Mouse (Mus musculus): ENCODE data around the gene Fut4. TPM values are rescaled to one million over a fixed set of nuclear protein-coding genes. Genes with fewer than 3 reads are reported as not detected.

The Fut4 gene
- polyA plus RNA-seq, 1 experiment from 2014 or later, result 2.9 TPM

DNA sequence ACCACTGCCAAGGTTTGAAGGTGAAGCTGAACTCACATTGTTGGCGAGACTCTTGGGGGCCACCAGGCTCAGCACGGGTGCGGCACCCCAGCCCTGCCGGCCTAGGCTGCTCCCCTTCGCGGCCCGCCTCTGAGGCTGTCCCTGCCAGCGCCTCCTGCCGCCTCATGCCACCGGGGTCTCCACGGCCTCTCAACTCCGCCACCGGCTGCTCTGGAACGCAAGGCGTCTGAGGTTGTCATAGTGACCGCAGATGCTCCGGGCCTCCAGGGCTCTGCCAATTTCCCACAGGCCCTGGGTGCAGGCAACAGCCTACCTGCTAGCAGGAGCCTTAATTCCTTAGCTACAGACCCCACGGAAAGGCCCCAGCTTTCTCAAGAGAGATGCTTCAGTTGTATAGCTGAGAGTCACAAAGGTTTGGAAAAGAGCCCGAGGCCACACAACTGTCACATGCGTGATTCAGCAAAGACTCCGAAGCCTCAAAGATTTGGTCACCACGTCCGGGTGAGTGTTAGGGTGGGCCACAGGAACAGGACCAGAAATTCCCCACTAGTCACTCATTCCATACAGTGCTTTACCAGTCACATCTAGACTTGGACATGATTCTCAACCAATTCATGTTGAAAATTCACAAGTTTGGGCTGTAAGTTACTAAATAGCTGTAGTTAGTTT, 18.7 kb upstream of the Fut4 start, which contains the start of gene 1700012B09Rik:
Gene 1700012B09Rik (minus strand): TSS at position 228 of the 669 bp plus-strand sequence.
- no peak for ATAC-seq (replicated peaks; ENCODE audit: low FRiP score, low read depth)
- WGBS, result 18% methylated on average over 23 of the region's 23 CpGs

DNA sequence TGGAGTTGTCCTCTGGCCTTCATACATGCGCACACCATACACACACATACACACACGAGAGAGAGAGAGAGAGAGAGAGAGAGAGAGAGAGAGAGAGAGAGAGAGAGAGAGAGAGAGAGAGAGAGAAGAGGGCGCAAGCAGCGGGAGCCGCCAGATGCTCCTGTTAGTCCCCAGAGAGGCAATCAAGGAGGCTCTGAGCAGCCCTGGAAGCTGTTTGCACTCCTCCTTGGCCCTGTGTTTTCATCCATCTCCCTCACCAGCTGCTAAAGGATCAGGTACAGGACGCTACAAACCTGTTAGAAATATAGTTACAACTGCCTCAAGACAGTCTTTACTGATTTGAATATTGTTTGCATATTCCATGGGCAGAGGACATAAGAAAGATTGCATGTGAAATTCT, 17.6 kb upstream of the Fut4 start:
- H3K9me3 ChIP-seq (replicated peaks; ENCODE audit: low read length), result no peaks in the 10 kb centered on the region
- no peak overlapping the region for H3K4me3 ChIP-seq (replicated peaks; ENCODE audit: low read depth, low read length)
- no peak overlapping the region for H3K4me2 ChIP-seq (ENCODE audit: low read length)
- no peak for ATAC-seq (replicated peaks; ENCODE audit: low FRiP score, low read depth)
- H3K4me1 ChIP-seq (replicated peaks; ENCODE audit: insufficient read depth, low read length), result peaks cover 5% of the 10 kb centered on the region; the same call in 1 of the 2 replicates
- H3K9ac ChIP-seq (ENCODE audit: low read depth, low read length), result no peak overlapping the region
- no peaks in the 10 kb centered on the region for H3K36me3 ChIP-seq (ENCODE audit: insufficient read depth, low read length)
- H3K27ac ChIP-seq, result no peak overlapping the region
- no peak for DNase-seq (ENCODE audit: low spot score)
- no peak for TF ChIP-seq CTCF (IDR thresholded peaks at IDR 0.05; ENCODE audit: low read depth)
- H3K27me3 ChIP-seq (ENCODE audit: insufficient read depth, low read length), result no peaks in the 10 kb centered on the region
- WGBS, result 57% methylated on average over 6 of the region's 6 CpGs

More for the DNA sequence above, 18.7 kb upstream of the Fut4 start, which contains the start of gene 1700012B09Rik:
- TF ChIP-seq CTCF (IDR thresholded peaks at IDR 0.05; ENCODE audit: low read depth), result no peak
- Histone ChIP-seq H3K36me3 (ENCODE audit: insufficient read depth, low read length) (no peaks in the 10 kb centered on the region), H3K9ac (ENCODE audit: low read depth, low read length) (no peak within 1 kb of the TSS), H3K9me3 (replicated peaks; ENCODE audit: low read length) (no peaks in the 10 kb centered on the region), H3K27ac (no peak within 1 kb of the TSS), H3K4me1 (replicated peaks; ENCODE audit: insufficient read depth, low read length) (peaks cover 5% of the 10 kb centered on the region; the same call in 1 of the 2 replicates), H3K4me3 (replicated peaks; ENCODE audit: low read depth, low read length) (no peak within 1 kb of the TSS), H3K4me2 (ENCODE audit: low read length) (no peak within 1 kb of the TSS), H3K27me3 (ENCODE audit: insufficient read depth, low read length) (no peaks in the 10 kb centered on the region)
- no peak for DNase-seq (ENCODE audit: low spot score)

DNA sequence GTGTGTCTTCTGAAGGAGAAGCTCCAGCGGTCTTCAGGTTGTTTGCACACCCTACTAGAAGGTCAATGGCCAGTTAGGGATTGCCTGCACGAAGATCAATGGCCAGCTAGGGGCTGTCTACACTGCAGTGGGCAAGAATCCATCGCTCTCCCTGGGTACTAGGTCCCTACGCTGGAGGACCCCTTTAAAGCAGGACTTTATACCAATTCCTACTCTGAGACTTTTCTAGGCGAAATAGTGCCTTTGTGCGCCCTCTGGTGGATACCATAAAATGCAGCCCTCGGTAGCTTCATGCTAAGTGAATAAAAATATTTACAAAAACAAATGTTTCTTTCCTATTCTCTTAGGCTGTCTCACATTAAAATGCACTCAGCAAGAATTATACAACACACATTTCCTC, 12.6 kb upstream of the Fut4 start:
- H3K9ac ChIP-seq (ENCODE audit: low read depth, low read length), result no peak overlapping the region
- no peak overlapping the region for H3K27ac ChIP-seq
- no peaks in the 10 kb centered on the region for H3K9me3 ChIP-seq (replicated peaks; ENCODE audit: low read length)
- TF ChIP-seq CTCF (IDR thresholded peaks at IDR 0.05; ENCODE audit: low read depth), result peak; percentile 85
- 20% methylated on average over 7 of the region's 7 CpGs for WGBS
- H3K27me3 ChIP-seq (ENCODE audit: insufficient read depth, low read length), result no peaks in the 10 kb centered on the region
- ATAC-seq (replicated peaks; ENCODE audit: low FRiP score, low read depth) (no peak), DNase-seq (ENCODE audit: low spot score) (peak; percentile 69)
- H3K4me2 ChIP-seq (ENCODE audit: low read length), result no peak overlapping the region
- H3K36me3 ChIP-seq (ENCODE audit: insufficient read depth, low read length), result no peaks in the 10 kb centered on the region
- H3K4me1 ChIP-seq (replicated peaks; ENCODE audit: insufficient read depth, low read length), result no peaks in the 10 kb centered on the region
- H3K4me3 ChIP-seq (replicated peaks; ENCODE audit: low read depth, low read length), result no peak overlapping the region

DNA sequence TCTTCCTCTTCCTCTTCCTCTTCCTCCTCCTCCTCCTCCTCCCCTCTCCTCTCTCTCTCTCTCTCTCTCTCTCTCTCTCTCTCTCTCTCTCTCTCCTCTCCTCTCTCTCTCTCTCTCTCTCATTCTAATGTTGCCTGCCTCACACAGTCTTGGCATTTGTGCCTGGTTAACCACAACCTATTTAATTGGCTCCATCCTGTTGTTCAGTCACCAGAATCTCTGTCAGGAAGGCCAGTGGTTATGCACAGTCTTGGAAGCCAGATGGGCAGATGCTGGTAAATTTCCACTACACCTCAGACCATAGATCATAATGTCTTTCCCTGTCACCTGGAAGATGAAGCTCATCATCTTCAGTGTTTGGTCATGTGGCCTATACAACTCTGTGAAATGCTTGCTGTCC, 7.1 kb upstream of the Fut4 start:
- Histone ChIP-seq H3K4me3 (replicated peaks; ENCODE audit: low read depth, low read length) (no peak overlapping the region), H3K27me3 (ENCODE audit: insufficient read depth, low read length) (no peaks in the 10 kb centered on the region), H3K4me2 (ENCODE audit: low read length) (no peak overlapping the region), H3K27ac (no peak overlapping the region), H3K9ac (ENCODE audit: low read depth, low read length) (no peak overlapping the region), H3K9me3 (replicated peaks; ENCODE audit: low read length) (no peaks in the 10 kb centered on the region), H3K36me3 (ENCODE audit: insufficient read depth, low read length) (no peaks in the 10 kb centered on the region), H3K4me1 (replicated peaks; ENCODE audit: insufficient read depth, low read length) (no peaks in the 10 kb centered on the region)
- ATAC-seq (replicated peaks; ENCODE audit: low FRiP score, low read depth), result no peak
- DNase-seq (ENCODE audit: low spot score), result no peak
- TF ChIP-seq CTCF (IDR thresholded peaks at IDR 0.05; ENCODE audit: low read depth), result no peak

DNA sequence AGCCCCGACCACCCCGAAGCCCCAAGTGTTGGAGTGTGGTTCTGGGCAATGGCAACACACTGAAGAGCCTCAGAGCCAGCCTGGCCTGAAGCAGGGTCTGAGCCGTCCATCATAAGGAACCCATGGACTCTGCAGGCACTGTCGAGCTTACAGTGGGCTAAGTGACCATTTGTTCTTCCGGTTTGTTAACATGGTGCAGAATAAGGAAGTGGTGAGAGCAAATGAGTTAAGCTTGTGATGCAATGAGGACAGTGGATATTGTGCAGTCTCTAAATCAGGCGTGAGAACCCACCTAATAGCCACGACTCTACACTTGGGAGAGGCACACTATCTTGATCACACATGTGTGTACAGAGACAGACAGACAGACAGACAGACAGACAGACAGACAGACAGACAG, 6.4 kb upstream of the Fut4 start:
- Histone ChIP-seq H3K36me3 (ENCODE audit: insufficient read depth, low read length) (no peaks in the 10 kb centered on the region), H3K4me3 (replicated peaks; ENCODE audit: low read depth, low read length) (no peak overlapping the region), H3K27me3 (ENCODE audit: insufficient read depth, low read length) (no peaks in the 10 kb centered on the region), H3K4me1 (replicated peaks; ENCODE audit: insufficient read depth, low read length) (no peaks in the 10 kb centered on the region), H3K9me3 (replicated peaks; ENCODE audit: low read length) (no peaks in the 10 kb centered on the region), H3K27ac (no peak overlapping the region), H3K9ac (ENCODE audit: low read depth, low read length) (no peak overlapping the region), H3K4me2 (ENCODE audit: low read length) (no peak overlapping the region)
- WGBS, result 70% methylated on average over 7 of the region's 7 CpGs
- ATAC-seq (replicated peaks; ENCODE audit: low FRiP score, low read depth) (no peak; the same call in 1 of the 2 replicates), DNase-seq (ENCODE audit: low spot score) (no peak)
- no peak for TF ChIP-seq CTCF (IDR thresholded peaks at IDR 0.05; ENCODE audit: low read depth)

DNA sequence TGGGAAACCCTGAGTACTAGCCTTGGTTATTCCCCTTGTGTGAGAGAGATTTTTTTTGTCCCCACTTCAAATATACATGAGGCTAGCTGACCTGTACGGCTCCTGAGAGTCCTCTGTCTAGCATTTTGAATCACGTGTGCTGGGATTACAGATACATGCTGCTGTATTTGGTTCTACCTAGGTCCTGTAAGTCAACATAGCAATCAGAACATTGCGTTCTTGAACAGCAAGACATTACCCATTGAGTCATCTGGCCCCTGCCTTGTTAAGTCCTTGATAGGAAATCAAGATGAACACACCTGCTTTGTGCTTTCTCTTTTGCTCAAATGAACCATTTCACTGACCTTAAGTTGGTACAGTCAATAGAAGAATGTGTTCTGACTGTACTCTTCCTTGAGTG, 2.3 kb upstream of the Fut4 start:
- Histone ChIP-seq H3K27ac (no peak overlapping the region), H3K27me3 (ENCODE audit: insufficient read depth, low read length) (no peaks in the 10 kb centered on the region), H3K4me1 (replicated peaks; ENCODE audit: insufficient read depth, low read length) (peaks cover 11% of the 10 kb centered on the region), H3K9me3 (replicated peaks; ENCODE audit: low read length) (no peaks in the 10 kb centered on the region), H3K4me2 (ENCODE audit: low read length) (no peak overlapping the region), H3K9ac (ENCODE audit: low read depth, low read length) (no peak overlapping the region), H3K4me3 (replicated peaks; ENCODE audit: low read depth, low read length) (no peak overlapping the region), H3K36me3 (ENCODE audit: insufficient read depth, low read length) (no peaks in the 10 kb centered on the region)
- no peak for ATAC-seq (replicated peaks; ENCODE audit: low FRiP score, low read depth)
- no peak for TF ChIP-seq CTCF (IDR thresholded peaks at IDR 0.05; ENCODE audit: low read depth)
- DNase-seq (ENCODE audit: low spot score), result no peak
- 88% methylated on average over 3 of the region's 3 CpGs for WGBS

DNA sequence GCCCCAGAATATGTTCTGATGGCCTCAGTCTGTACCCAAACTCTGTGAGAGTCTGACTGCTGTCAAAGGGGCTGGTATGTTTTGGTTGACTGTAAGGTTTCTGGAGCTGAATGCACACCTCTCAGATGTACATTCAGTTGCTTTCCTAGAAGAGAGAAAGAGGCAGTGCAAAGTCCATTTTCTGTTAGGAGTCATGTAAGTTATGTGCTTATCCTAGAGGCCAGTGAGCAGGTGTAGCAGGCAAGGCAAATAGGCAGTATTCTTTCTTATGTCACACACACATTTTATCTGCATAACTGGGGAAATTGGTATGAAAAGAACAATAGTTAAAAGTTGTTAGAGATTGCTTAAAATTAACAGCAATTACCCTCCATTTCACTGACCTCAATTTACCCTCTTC, 1.8 kb upstream of the Fut4 start:
- DNase-seq (ENCODE audit: low spot score), result no peak
- no peak for ATAC-seq (replicated peaks; ENCODE audit: low FRiP score, low read depth)
- H3K4me1 ChIP-seq (replicated peaks; ENCODE audit: insufficient read depth, low read length), result peaks cover 11% of the 10 kb centered on the region
- H3K36me3 ChIP-seq (ENCODE audit: insufficient read depth, low read length), result no peaks in the 10 kb centered on the region
- no peak overlapping the region for H3K4me2 ChIP-seq (ENCODE audit: low read length)
- no peak overlapping the region for H3K27ac ChIP-seq
- H3K27me3 ChIP-seq (ENCODE audit: insufficient read depth, low read length), result no peaks in the 10 kb centered on the region
- no peak overlapping the region for H3K4me3 ChIP-seq (replicated peaks; ENCODE audit: low read depth, low read length)
- H3K9ac ChIP-seq (ENCODE audit: low read depth, low read length), result no peak overlapping the region
- no peak for TF ChIP-seq CTCF (IDR thresholded peaks at IDR 0.05; ENCODE audit: low read depth)
- no peaks in the 10 kb centered on the region for H3K9me3 ChIP-seq (replicated peaks; ENCODE audit: low read length)

Data from kidney, postnatal 0 days (tissue).